Mouse (Mus musculus): Measurements from ENCODE around the gene Fam196b.

The Fam196b gene

GRCm38 (mm10) chr11:34314534-34315379 lies at the start of gene Fam196b:
Gene Fam196b (plus strand): TSS chr11:34314822.
- peak; percentile 60 for DNase-seq (ENCODE audit: low spot score)

GRCm38 (mm10) chr11:34272016-34272415 lies 42.6 kb upstream of the Fam196b start:
- peak; percentile 6 for DNase-seq (ENCODE audit: low spot score)

- peak; percentile 19 for DNase-seq (ENCODE audit: low spot score)
Observed at GRCm38 (mm10) chr11:34275941-34276340, 38.7 kb upstream of the Fam196b start.

- DNase-seq (ENCODE audit: low spot score) = peak; percentile 12
Observed at GRCm38 (mm10) chr11:34276363-34277046, 38.1 kb upstream of the Fam196b start.

- no peak for DNase-seq (ENCODE audit: low spot score)
Observed at GRCm38 (mm10) chr11:34277047-34277445, 37.6 kb upstream of the Fam196b start.

GRCm38 (mm10) chr11:34284124-34284808 lies 30.4 kb upstream of the Fam196b start:
- no peak for DNase-seq (ENCODE audit: low spot score)

- DNase-seq (ENCODE audit: low spot score) = no peak
Observed at GRCm38 (mm10) chr11:34290265-34290664, 24.4 kb upstream of the Fam196b start.

- DNase-seq (ENCODE audit: low spot score) = no peak
Observed at GRCm38 (mm10) chr11:34290708-34291107, 23.9 kb upstream of the Fam196b start.

- no peak for DNase-seq (ENCODE audit: low spot score)
Observed at GRCm38 (mm10) chr11:34291304-34291703, 23.3 kb upstream of the Fam196b start.

- no peak for DNase-seq (ENCODE audit: low spot score)
Observed at GRCm38 (mm10) chr11:34297698-34298378, 16.8 kb upstream of the Fam196b start.

GRCm38 (mm10) chr11:34299550-34299949 lies 15.1 kb upstream of the Fam196b start:
- DNase-seq (ENCODE audit: low spot score) = no peak

GRCm38 (mm10) chr11:34300064-34300463 lies 14.6 kb upstream of the Fam196b start:
- DNase-seq (ENCODE audit: low spot score) = no peak

GRCm38 (mm10) chr11:34306231-34306630 lies 8.4 kb upstream of the Fam196b start:
- DNase-seq (ENCODE audit: low spot score) = no peak

GRCm38 (mm10) chr11:34308731-34309130 lies 5.9 kb upstream of the Fam196b start:
- no peak for DNase-seq (ENCODE audit: low spot score)

- no peak for DNase-seq (ENCODE audit: low spot score)
Observed at GRCm38 (mm10) chr11:34309360-34309759, 5.3 kb upstream of the Fam196b start.

- DNase-seq (ENCODE audit: low spot score) = no peak
Observed at GRCm38 (mm10) chr11:34311717-34312116, 2.9 kb upstream of the Fam196b start.

- no peak for DNase-seq (ENCODE audit: low spot score)
Observed at GRCm38 (mm10) chr11:34312208-34312607, 2.4 kb upstream of the Fam196b start.

GRCm38 (mm10) chr11:34315383-34315782 lies 761 bp downstream of the Fam196b start:
- DNase-seq (ENCODE audit: low spot score) = no peak

- no peak for DNase-seq (ENCODE audit: low spot score)
Observed at GRCm38 (mm10) chr11:34316176-34316575, 1.6 kb downstream of the Fam196b start.

- DNase-seq (ENCODE audit: low spot score) = peak; percentile 29
Observed at GRCm38 (mm10) chr11:34317001-34317400, 2.4 kb downstream of the Fam196b start.

- DNase-seq (ENCODE audit: low spot score) = no peak
Observed at GRCm38 (mm10) chr11:34319282-34319681, 4.7 kb downstream of the Fam196b start.

GRCm38 (mm10) chr11:34323664-34324063 lies 9.0 kb downstream of the Fam196b start:
- no peak for DNase-seq (ENCODE audit: low spot score)
